Mouse (Mus musculus): ENCODE measurements around the gene Nacc1.
"Not testable (repeated sequence)": the region's sequence is repeated elsewhere in the genome, so short reads cannot be mapped to it uniquely, and the experiment has no call there.

Gene Nacc1

DNA sequence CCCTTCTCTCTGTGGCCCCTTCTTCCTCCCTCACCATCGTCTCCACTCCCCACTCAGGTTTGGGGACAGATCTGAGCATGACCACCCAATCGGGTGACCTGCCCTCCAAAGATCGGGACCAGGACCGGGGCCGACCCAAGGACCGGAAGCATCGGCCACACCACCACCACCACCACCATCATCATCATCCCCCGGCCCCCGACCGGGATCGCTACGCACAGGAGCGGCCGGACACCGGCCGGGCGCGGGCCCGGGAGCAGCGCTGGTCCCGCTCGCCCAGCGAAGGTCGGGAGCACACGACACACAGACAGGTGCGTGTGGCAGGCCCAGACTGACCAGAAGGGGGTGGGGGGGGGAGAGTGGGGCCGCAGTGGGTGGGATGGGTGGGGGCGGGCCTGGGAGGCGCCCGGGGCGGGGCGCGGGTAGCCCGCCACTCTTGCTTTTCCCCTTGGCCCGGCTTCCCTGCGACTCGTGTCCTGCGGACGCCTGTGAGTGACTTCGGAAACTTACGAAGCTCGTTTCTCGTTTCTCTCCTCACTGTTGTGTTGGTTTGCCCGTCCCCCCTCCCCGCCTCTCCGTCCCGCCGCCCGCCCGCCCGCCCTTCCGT is 49.0 kb downstream of the Nacc1 start:
- peak; percentile 38 for DNase-seq

DNA sequence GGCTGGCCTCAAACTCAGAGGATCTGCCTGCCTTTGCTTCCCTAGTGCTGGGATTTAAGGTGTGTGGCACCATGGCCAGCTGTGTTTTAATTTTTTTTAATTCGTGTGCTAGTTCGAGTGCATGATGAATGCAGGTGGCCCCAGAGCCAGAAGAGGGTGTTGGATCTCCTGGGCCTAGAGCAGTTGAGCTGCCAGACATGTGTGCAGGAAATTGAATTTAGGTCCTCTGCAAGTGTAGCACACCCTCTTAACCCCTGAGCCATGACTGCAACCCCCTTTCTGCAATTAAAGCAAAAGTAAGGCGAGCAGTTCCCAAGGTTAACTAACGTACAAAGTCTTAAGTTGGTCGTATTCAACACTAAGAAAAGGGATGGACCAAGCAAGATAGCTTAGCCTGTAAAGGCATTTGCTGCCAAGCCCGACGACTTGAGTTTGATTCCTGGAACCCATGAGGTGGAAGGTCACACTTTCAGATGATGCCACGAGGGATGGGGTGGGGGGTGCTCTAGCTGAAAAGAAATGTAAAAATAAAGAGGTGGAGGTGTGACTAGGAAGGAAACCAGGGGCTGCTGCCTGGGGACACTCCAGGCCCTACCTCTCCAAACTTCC is 49.6 kb downstream of the Nacc1 start:
- DNase-seq, result no peak

DNA sequence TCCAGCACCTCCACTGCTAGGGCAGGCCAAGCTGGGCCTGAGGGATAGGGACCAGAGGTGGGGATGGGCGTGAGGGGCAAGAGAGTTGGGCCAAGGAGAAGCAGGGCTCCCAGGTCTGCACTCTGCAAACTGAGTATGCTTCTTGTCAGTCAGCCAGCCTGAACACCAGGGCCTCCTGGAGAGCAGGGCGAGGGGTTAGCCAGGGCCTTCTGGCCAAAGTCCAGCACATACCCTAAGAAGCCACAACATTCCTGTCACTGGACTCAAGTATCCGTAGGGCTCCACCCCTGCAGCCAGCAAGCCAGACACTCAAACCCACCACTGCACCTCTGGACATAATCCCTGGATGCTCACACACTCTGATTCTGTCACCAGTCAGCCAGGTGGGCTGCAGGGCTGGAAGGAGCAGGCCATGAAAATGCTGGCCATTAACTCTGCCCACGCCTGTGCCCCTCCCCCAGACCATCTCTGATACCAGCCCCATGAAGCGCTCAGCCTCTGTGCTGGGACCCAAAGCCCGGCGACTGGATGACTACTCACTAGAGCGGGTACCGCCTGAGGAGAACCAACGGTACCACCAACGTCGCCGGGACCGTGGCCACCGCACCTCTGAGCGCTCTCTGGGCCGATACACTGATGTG is 51.5 kb downstream of the Nacc1 start:
- DNase-seq, result no peak

DNA sequence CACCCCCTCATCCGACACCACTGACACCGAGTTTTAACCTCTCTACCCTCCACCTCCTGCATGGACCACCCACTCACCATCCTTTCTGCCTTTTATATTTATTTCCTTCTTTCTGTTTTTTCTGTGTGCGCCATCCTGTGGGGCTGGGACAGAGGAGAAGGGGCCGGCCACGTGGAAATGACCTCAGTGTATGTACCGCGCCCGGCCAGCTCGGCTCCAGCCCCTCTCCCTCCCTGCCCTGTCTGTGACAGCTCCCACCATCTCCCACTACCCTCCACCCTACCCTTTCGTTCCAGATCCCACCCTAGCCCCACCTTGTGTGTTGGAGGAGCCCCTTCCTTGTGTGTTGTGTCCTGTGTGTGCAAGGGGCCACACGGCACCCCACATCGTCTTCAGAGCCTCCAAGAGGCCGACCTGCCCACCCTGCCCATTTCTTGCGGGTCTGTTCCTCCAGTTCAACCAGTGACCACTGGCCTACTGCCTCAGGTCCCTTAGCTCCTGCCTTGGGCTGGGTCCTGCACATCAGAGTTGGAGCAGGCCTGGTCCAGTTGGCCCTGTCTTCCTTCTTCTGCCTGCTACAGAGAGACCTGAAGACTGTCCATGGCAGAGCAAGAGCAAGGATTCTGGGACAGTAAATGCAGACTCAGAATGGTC is 52.1 kb downstream of the Nacc1 start:
- DNase-seq, result no peak

DNA sequence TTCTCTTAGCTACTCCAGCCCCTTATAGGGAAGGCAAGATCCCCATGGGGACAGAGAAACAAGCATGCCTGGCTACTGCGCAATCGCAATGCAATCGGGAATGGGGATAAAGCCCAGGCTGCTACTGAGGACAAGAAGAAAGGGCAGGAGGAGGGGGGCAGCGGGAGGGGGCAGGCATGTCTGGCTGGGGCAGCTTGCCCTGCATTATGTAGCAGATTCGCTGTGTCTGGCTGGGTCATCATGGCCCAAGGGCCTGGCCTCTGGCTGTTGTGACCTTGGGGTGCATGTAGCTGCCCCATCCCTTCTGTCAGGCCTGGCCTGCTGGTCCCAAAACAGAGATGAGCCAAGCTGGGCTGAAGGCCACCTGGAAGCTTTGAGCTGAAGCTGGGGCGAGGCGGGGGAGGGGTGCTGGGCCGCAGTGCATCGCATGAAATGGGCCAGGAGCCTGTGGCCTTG is 52.8 kb downstream of the Nacc1 start:
- DNase-seq, result no peak

DNA sequence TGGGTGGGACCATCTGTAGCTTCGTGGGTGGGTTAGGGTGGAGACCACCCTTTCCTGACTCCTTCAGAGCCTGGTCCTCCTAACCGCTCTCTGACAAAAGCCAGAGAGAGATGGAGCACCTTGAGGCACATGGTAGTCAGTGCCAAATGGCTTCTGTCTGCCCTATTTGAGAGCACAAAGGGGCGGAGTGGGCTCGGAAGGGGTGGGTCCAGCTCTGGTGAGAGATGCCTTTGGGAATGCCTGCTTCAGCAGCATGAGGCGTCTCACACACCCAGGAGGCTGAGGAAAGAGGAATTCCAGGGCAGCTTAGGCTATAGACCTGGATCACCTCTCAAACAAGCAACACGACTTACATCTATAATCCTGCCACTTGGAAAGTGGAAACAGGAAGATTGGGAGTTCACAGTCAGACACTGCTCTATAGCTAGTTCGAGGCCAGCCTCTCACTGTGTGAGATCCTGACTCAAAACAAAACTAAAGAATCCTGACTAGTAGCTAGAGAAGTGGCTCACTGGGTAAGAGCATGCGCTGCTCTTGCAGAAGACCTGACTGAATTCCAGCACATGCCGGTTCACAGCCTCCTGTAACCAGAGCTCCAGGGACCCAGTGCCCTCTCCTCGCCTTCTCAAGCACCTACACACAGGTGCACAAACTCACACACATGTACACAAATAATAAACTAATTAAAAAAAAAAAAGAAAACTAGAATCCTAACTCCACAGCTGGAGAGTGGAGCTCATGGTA is 53.6 kb downstream of the Nacc1 start:
- no peak for DNase-seq

DNA sequence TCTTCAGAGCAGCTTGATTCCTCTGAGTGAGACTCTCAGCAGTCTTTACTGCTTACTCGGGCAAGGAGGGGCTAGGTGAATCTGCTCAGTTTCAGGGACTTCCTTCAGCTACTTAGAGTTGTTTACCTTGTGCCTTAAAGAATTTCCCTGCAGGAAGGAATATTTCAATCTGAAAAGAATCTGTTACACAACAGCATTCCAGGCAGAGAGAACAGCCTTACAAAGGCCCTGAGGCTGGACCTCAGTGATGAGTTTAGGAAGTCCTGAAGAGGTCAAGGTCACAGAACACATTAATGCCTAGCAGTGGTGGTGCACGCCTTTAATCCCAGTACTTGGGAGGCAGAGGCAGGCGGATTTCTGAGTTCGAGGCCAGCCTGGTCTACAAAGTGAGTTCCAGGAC is 55.8 kb downstream of the Nacc1 start:
- no peak for DNase-seq

DNA sequence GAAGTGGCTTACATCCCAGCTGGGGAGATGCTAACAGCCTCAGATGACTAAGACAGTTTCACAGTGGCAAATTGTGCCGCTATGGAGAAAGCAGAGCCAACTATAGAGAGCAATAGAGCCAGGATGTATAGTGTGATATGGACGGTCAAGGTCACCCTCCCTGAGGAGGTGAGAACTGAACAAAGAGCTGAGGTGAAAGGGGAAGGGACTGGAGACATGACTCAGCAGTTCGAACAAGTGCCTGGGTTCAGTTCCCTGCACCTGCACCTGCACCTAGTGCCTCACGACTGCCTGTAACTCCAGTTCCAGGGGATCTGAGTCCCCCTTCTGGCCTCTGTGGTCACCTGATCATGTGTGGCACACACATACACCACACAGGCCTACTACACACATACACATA is 57.5 kb downstream of the Nacc1 start:
- DNase-seq, result no peak

DNA sequence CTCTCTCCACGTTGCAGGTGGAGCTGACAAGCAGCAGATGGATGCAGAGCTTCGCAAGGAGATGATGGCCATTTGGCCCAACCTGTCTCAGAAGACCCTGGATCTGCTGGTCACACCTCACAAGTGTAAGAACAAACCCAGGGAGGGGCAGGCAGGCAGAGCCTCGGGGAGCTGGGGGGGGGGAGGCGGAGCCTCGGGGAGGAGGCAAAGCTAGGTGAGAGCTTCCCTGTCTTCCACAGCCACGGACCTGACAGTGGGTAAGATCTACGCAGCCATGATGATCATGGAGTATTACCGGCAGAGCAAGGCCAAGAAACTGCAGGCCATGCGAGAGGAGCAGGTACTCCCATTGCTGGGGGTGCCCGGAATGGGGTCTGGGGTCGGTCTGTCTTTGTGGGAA is 58.1 kb downstream of the Nacc1 start:
- no peak for DNase-seq

DNA sequence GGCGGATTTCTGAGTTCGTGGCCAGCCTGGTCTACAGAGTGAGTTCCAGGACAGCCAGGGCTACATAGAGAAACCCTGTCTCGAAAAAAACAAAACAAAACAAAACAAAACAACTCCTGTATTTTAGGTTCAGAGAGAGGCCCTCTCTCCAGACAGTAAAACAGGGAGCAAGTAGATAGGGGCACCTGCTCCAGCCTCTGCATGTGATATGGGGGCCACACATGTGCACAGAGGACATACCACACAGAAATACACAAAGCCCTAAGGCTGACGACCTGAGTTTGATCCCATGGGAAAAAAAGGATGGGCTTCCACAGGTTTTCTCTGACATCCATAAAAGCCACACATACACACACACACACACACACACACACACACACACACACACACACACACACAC is 64.2 kb downstream of the Nacc1 start:
- DNase-seq, result not testable (repeated sequence)

DNA sequence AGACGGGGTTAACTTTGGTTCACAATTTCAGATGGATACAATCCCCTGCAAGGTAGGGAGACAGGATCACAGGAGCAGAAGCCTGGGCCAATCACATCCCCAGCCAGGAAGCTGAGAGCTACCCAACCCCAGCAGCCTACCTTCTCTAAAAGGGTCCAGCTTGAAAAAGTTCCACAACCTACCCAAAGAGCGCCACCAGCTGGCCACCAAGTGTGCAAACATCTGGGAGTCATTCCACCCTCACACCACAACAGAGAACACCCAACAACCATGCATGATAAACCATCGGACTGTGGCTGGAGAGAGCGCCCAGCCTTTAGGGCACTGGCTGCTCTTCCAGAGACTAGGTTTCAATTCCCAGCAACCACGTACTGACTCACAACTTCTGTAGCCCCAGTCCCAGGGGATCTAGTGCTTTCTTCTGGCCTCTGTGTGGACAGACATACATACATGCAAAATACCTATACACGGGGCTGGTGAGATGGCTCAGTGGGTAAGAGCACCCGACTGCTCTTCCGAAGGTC is 66.5 kb downstream of the Nacc1 start:
- no peak for DNase-seq

All from B cell, adult 2 months (primary cell).